Mouse (Mus musculus) lung, adult 18-20 months (tissue): ENCODE results near the gene Olfr906.

Experiments
- DNase-seq, 2 experiments: peaks; one replicate each; pipeline ENCODE4 v3.0.0; 2022; ENCODE audit warnings: mixed read lengths in 2 of 2

Olfr906 gene

GRCm38 (mm10) chr9:38486785-38487184, at the start of gene Olfr906:
TSS of gene Olfr906 (plus strand) at chr9:38487085.
- no peak for DNase-seq

- DNase-seq, result no peak
Measured at GRCm38 (mm10) chr9:38447352-38447751, 39.5 kb upstream of the Olfr906 start, which contains the start of gene Olfr902. TSS of gene Olfr902 (plus strand) at chr9:38447652.

- no peak for DNase-seq
Measured at GRCm38 (mm10) chr9:38462844-38463243, 24.0 kb upstream of the Olfr906 start, which contains the start of gene Olfr904. TSS of gene Olfr904 (plus strand) at chr9:38463144.

DNA sequence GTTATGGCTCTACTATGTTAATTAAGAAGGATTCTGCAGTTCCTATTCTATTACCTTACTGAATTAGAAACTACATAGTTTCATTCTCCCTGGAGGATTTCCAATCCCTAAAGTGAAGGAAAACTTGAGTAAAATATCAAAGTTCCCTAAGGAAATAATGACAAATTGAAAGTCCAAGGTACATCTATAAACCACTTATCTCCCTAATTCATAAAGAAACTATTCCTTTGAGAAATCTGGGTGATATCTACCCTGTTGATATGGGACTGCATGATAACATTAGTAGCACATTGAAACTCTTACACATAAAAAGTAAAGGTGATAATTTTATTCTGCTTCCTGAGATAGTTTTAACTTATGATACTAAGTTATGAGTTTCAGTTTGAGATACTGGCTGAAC, 16.1 kb upstream of the Olfr906 start, which contains the start of gene Olfr905:
Gene Olfr905 (plus strand): TSS at position 301 of the 400 bp plus-strand sequence.
- no peak for DNase-seq

- DNase-seq, result no peak
Measured at GRCm38 (mm10) chr9:38495501-38495900, 8.6 kb downstream of the Olfr906 start, which contains the start of gene Olfr907. TSS of gene Olfr907 (plus strand) at chr9:38495801.

DNA sequence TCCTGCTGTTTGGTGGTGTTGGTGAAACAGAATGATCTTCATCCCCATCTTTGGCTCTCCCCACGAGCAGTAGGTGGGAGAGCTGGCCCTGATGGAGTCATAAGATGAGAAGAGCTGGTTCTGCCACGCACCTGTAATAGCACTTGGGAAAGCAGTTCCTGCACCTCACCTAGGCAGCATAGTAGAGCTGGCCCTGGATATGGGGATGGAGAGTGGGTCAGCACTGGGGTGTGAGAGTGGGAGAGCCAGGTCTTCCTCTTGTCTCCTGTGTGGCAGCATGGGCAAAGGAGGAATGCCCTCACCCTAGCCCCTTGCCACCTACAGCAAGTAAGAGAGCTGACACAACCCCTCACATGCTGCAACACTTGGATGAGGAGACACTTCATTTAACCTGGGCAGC, 25.5 kb downstream of the Olfr906 start:
- no peak for DNase-seq

DNA sequence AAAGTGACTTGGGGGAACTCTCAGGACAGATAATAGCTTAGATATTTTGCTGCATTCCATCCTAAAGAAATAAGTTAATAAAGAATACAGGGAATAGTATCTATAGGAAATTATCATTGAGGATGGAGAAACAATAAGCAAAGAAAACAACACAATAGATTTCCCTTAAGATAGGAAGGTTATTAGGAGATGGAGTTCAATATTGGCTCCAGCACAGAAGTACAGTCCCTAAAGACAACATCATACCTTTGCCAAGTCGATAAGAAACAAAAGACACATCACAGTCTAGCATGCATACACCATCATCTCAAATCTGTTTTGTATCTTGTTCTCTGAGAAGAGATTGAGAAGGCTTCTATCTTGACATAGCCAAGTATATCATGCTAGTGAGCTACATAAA, 34.4 kb downstream of the Olfr906 start, which contains the start of gene Olfr911-ps1:
Gene Olfr911-ps1 (plus strand): TSS at position 301 of the 400 bp plus-strand sequence.
- DNase-seq, result no peak

DNA sequence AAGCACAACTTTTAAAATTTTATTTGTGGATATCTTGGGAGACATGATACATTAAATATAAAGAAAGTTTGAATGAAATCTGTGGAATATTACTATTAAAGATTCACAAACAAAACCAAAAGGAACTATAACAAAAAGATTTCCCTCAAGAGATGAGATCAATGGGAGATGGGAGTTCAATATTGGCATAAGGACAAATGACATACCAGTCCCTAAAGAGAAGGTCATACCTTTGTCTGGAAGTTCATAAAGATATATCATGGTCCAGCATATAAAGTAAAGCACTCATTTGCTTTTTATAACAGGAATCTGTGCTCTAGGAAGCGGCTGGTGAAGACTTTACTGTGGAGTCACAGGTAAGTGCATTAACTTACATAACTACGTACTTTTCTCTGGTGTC, 50.7 kb downstream of the Olfr906 start, which contains the start of gene Olfr910:
Gene Olfr910 (plus strand): TSS at position 301 of the 400 bp plus-strand sequence.
- no peak for DNase-seq
